Mouse (Mus musculus): ENCODE measurements around the gene Fuca1.

Gene Fuca1

GRCm38 (mm10) chr4:135985769-135986168 lies 65.2 kb downstream of the Fuca1 start:
- DNase-seq = no peak

GRCm38 (mm10) chr4:135986301-135986942 lies 65.9 kb downstream of the Fuca1 start:
- DNase-seq = no peak

- peak; percentile 95 for DNase-seq
These were observed 66.6 kb downstream of the Fuca1 start, which contains the start of gene Pithd1 for GRCm38 (mm10) chr4:135986943-135987710. Gene Pithd1, minus strand, starts transcription at chr4:135987264.

GRCm38 (mm10) chr4:135987714-135988113 lies 67.2 kb downstream of the Fuca1 start:
- DNase-seq = no peak
